Mouse (Mus musculus): ENCODE measurements around the gene Itga7. TPM values are rescaled to one million over a fixed set of nuclear protein-coding genes. Genes with fewer than 3 reads are reported as not detected.
A peak's percentile ranks its signal among the peaks of the same experiment; 100 is the strongest.

Gene Itga7
- polyA plus RNA-seq, 1 experiment from 2014 or later: 1.3 TPM

DNA sequence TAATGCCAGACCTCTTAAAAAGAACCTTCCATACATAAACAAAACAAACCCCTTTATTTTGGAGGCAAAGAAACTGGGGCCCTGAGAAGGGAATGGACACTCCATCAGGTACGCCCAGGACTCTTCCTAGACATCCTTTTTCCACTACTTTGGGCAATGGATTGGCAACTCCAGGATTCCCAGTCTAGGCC is 10.9 kb upstream of the Itga7 start, which contains the start of gene Rdh5:
Gene Rdh5, minus strand, starts transcription at position 67 of the 191 bp plus-strand sequence.
- DNase-seq (ENCODE audit: low spot score): no peak
- no peaks in the 10 kb centered on the region for H3K27me3 ChIP-seq (replicated peaks; ENCODE audit: control insufficient read depth, insufficient read depth, low read length)
- peak within 1 kb of the TSS; percentile 63 for H3K4me3 ChIP-seq (ENCODE audit: low read depth, low read length)
- no peaks in the 10 kb centered on the region for H3K9me3 ChIP-seq (replicated peaks; ENCODE audit: control insufficient read depth, low read length)
- WGBS: 13% methylated on average over 1 of the region's 1 CpGs
- peak within 1 kb of the TSS; percentile 73 for H3K9ac ChIP-seq (ENCODE audit: low read length)
- ATAC-seq: no peak
- peak within 1 kb of the TSS; percentile 62 for H3K4me2 ChIP-seq (ENCODE audit: low read length)
- H3K27ac ChIP-seq (ENCODE audit: low read depth, low read length): peak within 1 kb of the TSS; percentile 86
- H3K4me1 ChIP-seq (ENCODE audit: control insufficient read depth, insufficient read depth, low read length): peaks cover 15% of the 10 kb centered on the region
- H3K36me3 ChIP-seq (ENCODE audit: control insufficient read depth, insufficient read depth, low read length): peaks cover 4% of the 10 kb centered on the region; the same call in 1 of the 2 replicates

DNA sequence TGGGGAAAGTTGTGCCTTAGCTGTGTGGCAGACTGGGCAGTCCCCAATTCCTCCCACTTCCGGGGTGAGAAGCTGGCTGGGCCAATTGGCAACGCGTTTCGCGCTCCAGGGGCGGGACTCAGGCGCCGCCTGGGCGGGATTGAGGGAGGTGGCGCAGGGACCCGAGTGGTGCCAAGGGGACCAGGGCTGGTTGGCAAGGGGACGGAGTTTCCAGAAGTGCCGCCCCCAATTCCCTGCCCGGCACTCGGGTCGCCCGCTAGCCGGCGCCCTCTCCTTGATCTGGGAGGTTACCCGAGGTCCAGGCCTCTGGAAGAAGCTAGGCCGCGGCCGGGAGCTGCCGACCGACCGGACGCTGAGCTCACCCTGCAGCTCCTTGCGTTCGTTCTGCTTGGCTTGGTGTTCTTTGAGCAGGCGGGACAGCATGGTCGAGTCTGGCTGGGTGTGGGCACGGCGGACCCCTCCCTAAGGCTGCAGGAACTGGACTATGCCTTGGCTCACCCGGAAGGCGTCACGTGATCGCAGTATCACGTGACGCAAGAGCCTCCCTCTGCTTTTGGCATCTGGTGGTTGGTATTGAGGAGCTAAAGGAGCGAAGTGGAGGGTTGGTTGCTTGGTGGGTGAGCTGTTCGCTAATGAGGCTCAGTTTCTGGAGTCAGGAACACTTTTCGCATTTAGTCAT is 10.5 kb upstream of the Itga7 start:
- peak overlapping the region; percentile 86 for H3K27ac ChIP-seq (ENCODE audit: low read depth, low read length)
- H3K9me3 ChIP-seq (replicated peaks; ENCODE audit: control insufficient read depth, low read length): no peaks in the 10 kb centered on the region
- H3K4me1 ChIP-seq (ENCODE audit: control insufficient read depth, insufficient read depth, low read length): peaks cover 18% of the 10 kb centered on the region
- WGBS: 0% methylated on average over 42 of the region's 42 CpGs
- peak overlapping the region; percentile 62 for H3K4me2 ChIP-seq (ENCODE audit: low read length)
- ATAC-seq: peak; percentile 99
- peak overlapping the region; percentile 63 for H3K4me3 ChIP-seq (ENCODE audit: low read depth, low read length)
- peak overlapping the region; percentile 73 for H3K9ac ChIP-seq (ENCODE audit: low read length)
- DNase-seq (ENCODE audit: low spot score): peak; percentile 97
- H3K27me3 ChIP-seq (replicated peaks; ENCODE audit: control insufficient read depth, insufficient read depth, low read length): no peaks in the 10 kb centered on the region
- 0 out of 2 replicates have a peak, but pooled peaks cover under 1% of the 10 kb centered on the region for H3K36me3 ChIP-seq (ENCODE audit: control insufficient read depth, insufficient read depth, low read length)

DNA sequence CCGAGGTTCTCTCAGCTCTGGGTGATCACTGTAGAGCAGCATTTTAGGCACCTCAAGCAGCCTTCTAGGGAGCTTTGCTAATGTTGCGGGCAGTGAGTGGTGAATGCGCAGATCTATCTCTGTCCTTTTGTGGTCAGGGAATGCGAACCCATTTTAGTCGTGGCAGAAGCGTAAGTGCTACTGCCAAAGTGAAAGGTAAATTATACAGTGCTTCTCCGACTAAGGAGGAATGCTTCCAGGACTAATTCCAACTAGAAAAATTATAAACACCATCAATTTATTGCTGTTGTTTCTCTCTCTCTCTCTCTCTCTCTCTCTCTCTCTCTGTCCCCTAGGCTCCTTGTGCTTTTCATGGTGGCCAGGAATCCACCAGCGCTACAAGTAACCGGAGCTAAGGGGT is 9.7 kb upstream of the Itga7 start, which contains the start of gene Bloc1s1:
Gene Bloc1s1, minus strand, starts transcription at position 101 of the 400 bp plus-strand sequence.
- DNase-seq (ENCODE audit: low spot score) (no peak), ATAC-seq (no peak)
- Histone ChIP-seq H3K27ac (ENCODE audit: low read depth, low read length) (peak within 1 kb of the TSS; percentile 86), H3K9ac (ENCODE audit: low read length) (peak within 1 kb of the TSS; percentile 73), H3K36me3 (ENCODE audit: control insufficient read depth, insufficient read depth, low read length) (no peaks in the 10 kb centered on the region), H3K9me3 (replicated peaks; ENCODE audit: control insufficient read depth, low read length) (no peaks in the 10 kb centered on the region), H3K4me3 (ENCODE audit: low read depth, low read length) (peak within 1 kb of the TSS; percentile 63), H3K4me1 (ENCODE audit: control insufficient read depth, insufficient read depth, low read length) (peaks cover 20% of the 10 kb centered on the region), H3K27me3 (replicated peaks; ENCODE audit: control insufficient read depth, insufficient read depth, low read length) (no peaks in the 10 kb centered on the region), H3K4me2 (ENCODE audit: low read length) (peak within 1 kb of the TSS; percentile 62)
- WGBS: 64% methylated on average over 9 of the region's 9 CpGs

DNA sequence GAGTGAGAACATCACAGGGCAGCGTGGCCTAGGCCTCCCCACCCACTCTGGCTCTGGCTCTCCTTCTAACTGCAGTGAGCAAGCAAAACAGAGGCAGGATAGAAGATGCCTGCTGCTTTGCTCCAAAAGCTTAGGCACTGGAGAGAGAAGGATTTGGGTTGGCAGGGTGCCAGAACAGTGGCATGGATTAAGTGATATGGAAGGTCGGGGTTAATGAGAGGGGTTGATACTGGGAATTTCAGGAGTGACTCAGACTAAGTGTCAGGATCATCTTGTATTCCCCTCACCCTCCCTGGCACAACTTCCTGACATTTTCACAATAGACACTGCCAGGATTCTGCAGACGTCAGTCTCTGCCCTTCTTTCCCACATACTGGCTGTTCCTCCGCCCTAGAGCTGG is 5.3 kb upstream of the Itga7 start:
- Histone ChIP-seq H3K4me1 (ENCODE audit: control insufficient read depth, insufficient read depth, low read length) (peaks cover 12% of the 10 kb centered on the region), H3K27me3 (replicated peaks; ENCODE audit: control insufficient read depth, insufficient read depth, low read length) (peaks cover 21% of the 10 kb centered on the region), H3K4me3 (ENCODE audit: low read depth, low read length) (no peak overlapping the region), H3K27ac (ENCODE audit: low read depth, low read length) (no peak overlapping the region), H3K36me3 (ENCODE audit: control insufficient read depth, insufficient read depth, low read length) (no peaks in the 10 kb centered on the region), H3K9me3 (replicated peaks; ENCODE audit: control insufficient read depth, low read length) (no peaks in the 10 kb centered on the region), H3K9ac (ENCODE audit: low read length) (no peak overlapping the region), H3K4me2 (ENCODE audit: low read length) (no peak overlapping the region)
- ATAC-seq: no peak
- WGBS: 11% methylated on average over 4 of the region's 4 CpGs
- peak; percentile 46 for DNase-seq (ENCODE audit: low spot score)

DNA sequence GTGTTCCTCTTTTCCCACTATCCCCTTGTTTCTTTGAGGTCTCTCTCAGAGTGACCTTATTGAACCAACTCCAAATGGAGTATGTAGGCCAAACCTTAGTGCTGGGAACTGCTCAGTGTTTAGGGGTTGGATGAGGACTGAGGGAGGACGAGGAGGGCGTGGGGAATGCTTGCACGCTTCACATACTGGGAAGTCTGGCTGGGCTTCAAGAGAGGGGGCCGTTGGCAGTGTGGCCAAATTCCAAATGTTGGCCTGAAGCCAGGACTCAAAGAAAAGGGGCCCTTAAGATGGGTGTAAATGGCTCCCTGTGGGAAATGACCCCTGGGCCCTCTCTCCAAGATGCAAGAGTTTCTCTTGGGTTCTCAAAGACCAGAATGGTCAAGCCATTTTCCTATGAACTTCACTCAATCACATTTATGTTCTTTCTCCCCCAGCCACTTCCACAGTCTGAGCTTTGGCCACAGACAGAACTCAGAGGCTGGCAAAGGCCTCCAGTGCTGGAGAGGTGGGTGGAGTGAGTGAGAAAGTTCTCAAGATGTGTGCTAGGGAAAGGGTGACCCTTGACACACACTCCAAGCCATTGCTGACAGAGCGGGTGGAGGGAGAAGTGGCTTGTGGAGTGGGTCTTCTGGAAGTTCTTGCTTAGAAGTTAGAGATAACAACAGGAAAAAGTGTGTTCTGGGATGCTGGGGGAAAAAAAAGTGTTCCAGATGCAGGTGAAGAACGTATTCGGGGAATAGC is 3.8 kb upstream of the Itga7 start:
- no peak overlapping the region for H3K27ac ChIP-seq (ENCODE audit: low read depth, low read length)
- no peaks in the 10 kb centered on the region for H3K9me3 ChIP-seq (replicated peaks; ENCODE audit: control insufficient read depth, low read length)
- H3K4me3 ChIP-seq (ENCODE audit: low read depth, low read length): no peak overlapping the region
- DNase-seq (ENCODE audit: low spot score) (peak; percentile 41), ATAC-seq (no peak; the same call in 1 of the 2 replicates)
- peaks cover 31% of the 10 kb centered on the region for H3K27me3 ChIP-seq (replicated peaks; ENCODE audit: control insufficient read depth, insufficient read depth, low read length)
- no peak overlapping the region for H3K9ac ChIP-seq (ENCODE audit: low read length)
- H3K36me3 ChIP-seq (ENCODE audit: control insufficient read depth, insufficient read depth, low read length): no peaks in the 10 kb centered on the region
- H3K4me1 ChIP-seq (ENCODE audit: control insufficient read depth, insufficient read depth, low read length): peaks cover 10% of the 10 kb centered on the region; the same call in 1 of the 2 replicates
- H3K4me2 ChIP-seq (ENCODE audit: low read length): no peak overlapping the region
- WGBS: 48% methylated on average over 7 of the region's 7 CpGs

DNA sequence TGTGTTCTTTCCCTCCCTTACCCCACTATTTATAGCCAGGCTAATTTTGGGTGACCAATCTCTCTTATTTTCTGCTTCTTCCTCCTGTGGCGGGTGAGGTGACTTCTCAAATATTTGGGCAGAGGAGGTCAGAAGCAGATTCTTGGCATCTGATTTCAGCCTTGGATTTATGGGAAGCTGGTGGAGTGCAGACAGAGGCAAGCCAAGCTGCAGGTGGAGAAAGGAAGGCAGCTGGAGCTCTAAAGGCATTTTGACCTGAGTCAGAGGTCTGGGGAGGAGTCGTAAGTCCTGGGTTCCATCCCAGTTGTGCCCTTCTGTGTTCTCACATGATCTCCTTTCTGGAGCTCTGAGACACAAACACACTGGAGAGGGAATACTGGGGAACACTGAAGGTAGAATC is 2.2 kb upstream of the Itga7 start:
- peaks cover 41% of the 10 kb centered on the region for H3K27me3 ChIP-seq (replicated peaks; ENCODE audit: control insufficient read depth, insufficient read depth, low read length)
- no peak for ATAC-seq

DNA sequence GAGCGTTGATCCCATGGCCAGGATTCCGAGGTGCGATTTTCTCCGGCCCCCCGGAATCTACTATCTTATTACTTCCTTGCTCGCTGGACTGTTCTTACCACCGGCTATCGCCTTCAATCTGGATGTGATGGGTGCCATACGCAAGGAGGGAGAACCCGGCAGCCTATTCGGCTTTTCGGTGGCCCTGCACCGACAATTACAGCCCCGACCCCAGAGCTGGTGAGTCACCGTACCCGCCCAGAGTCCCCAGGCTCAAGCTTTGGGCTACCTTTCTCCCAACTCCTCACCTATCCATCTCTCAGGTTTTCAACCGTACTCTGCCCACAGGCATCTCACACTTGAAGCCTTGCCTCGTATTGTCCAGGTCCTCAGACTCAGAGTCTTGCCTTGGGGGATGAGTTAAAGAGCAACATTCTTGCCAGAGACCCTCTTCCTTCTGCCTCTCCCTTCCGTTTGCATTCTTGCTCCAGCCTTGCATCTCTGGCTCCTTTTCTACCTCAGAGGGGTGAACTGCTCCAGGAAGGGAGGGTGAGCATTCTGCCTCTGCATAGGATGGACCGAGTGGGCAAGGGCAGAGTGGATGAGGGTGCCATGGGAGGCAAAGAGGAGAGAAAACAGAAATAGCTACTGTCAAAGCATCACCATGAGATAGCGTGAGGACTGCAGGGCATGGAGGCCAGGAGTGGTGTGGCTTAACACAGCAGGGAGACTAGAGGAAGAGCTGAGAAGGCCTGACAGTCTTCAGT is 531 bp downstream of the Itga7 start:
- Histone ChIP-seq H3K4me2 (ENCODE audit: low read length) (peak overlapping the region; percentile 69), H3K36me3 (ENCODE audit: control insufficient read depth, insufficient read depth, low read length) (no peaks in the 10 kb centered on the region), H3K9ac (ENCODE audit: low read length) (peak overlapping the region; percentile 54), H3K4me3 (ENCODE audit: low read depth, low read length) (peak overlapping the region; percentile 38), H3K27ac (ENCODE audit: low read depth, low read length) (no peak overlapping the region), H3K27me3 (replicated peaks; ENCODE audit: control insufficient read depth, insufficient read depth, low read length) (peaks cover 41% of the 10 kb centered on the region), H3K4me1 (ENCODE audit: control insufficient read depth, insufficient read depth, low read length) (peaks cover 6% of the 10 kb centered on the region; the same call in 1 of the 2 replicates), H3K9me3 (replicated peaks; ENCODE audit: control insufficient read depth, low read length) (no peaks in the 10 kb centered on the region)
- 2% methylated on average over 21 of the region's 21 CpGs for WGBS
- DNase-seq (ENCODE audit: low spot score) (no peak), ATAC-seq (peak; percentile 35)

More for the DNA sequence above, 2.2 kb upstream of the Itga7 start:
- H3K9ac ChIP-seq (ENCODE audit: low read length): no peak overlapping the region
- H3K4me2 ChIP-seq (ENCODE audit: low read length): no peak overlapping the region
- no peak overlapping the region for H3K27ac ChIP-seq (ENCODE audit: low read depth, low read length)
- WGBS: 75% methylated on average over 2 of the region's 2 CpGs
- no peaks in the 10 kb centered on the region for H3K9me3 ChIP-seq (replicated peaks; ENCODE audit: control insufficient read depth, low read length)
- no peak for DNase-seq (ENCODE audit: low spot score)
- no peak overlapping the region for H3K4me3 ChIP-seq (ENCODE audit: low read depth, low read length)
- no peaks in the 10 kb centered on the region for H3K36me3 ChIP-seq (ENCODE audit: control insufficient read depth, insufficient read depth, low read length)
- H3K4me1 ChIP-seq (ENCODE audit: control insufficient read depth, insufficient read depth, low read length): peaks cover 10% of the 10 kb centered on the region; the same call in 1 of the 2 replicates

DNA sequence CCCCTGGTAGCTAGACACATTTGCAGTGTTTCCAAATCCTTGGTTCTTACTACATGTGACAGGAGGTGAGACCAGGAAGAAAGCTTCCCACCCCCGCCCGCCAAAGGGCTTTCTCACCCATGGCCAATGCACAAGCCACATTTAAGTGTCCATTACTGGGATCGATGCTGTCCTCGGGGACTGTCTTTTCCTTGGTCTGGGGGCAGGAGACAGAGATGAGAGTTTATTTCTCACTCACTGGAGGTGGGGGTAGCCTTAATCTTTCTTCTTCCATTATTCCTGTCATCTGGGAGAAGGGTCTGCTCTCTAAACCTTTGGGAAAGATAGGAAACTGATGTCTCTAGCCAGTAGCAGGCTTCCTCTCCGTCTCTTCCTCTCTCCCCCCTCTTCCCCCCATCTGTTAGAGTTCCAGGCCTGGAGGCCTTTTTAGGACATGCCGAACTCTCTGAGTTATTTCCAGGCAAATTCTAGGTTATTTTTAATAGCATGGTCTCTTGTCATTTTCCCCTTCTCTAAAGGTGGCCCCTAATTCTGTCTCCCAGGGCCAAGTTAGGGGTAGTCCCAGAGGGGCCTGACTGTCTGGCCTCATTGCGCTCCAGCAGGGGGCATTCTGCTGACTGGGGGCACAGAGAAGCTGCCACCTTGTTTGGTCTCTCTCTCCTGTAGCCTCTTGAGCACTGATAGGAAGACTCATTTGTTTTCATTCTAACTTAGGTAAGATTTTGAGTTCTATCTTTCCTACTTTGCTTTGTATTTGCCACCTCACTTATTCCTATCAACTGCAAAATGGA is 1.6 kb downstream of the Itga7 start:
- 70% methylated on average over 7 of the region's 7 CpGs for WGBS

More for the DNA sequence above, 1.6 kb downstream of the Itga7 start:
- Histone ChIP-seq H3K27me3 (replicated peaks; ENCODE audit: control insufficient read depth, insufficient read depth, low read length) (peaks cover 41% of the 10 kb centered on the region), H3K9me3 (replicated peaks; ENCODE audit: control insufficient read depth, low read length) (no peaks in the 10 kb centered on the region), H3K4me2 (ENCODE audit: low read length) (no peak overlapping the region), H3K4me1 (ENCODE audit: control insufficient read depth, insufficient read depth, low read length) (peaks cover 6% of the 10 kb centered on the region; the same call in 1 of the 2 replicates), H3K4me3 (ENCODE audit: low read depth, low read length) (no peak overlapping the region), H3K27ac (ENCODE audit: low read depth, low read length) (no peak overlapping the region), H3K9ac (ENCODE audit: low read length) (no peak overlapping the region), H3K36me3 (ENCODE audit: control insufficient read depth, insufficient read depth, low read length) (no peaks in the 10 kb centered on the region)
- no peak for DNase-seq (ENCODE audit: low spot score)
- no peak for ATAC-seq

All from forebrain, embryonic 14.5 days (tissue).